Mouse (Mus musculus) heart, postnatal 0 days (tissue): Measurements from ENCODE around the gene Gigyf1.

Source experiments
- CTCF ChIP-seq: IDR thresholded peaks from 2 replicates; pipeline ENCODE4 v1.5.1; 2016; ENCODE audit warnings: antibody characterized with exemption, control low read depth, low read depth
- EP300 ChIP-seq: IDR thresholded peaks from 2 replicates; pipeline ENCODE4 v1.6.1; 2016; ENCODE audit warnings: antibody characterized with exemption, low read depth

- TF ChIP-seq CTCF (no peak; the same call in 1 of the 2 replicates), EP300 (no peak)
Measured at GRCm38 (mm10) chr5:137504041-137504440, 14.3 kb upstream of the Gigyf1 start.
